Mouse (Mus musculus) adrenal gland, postnatal 10 days (tissue): ENCODE results near the gene Map3k7cl. TPM values are rescaled to one million over a fixed set of nuclear protein-coding genes. Genes with fewer than 3 reads are reported as not detected.

ENCODE experiments used
- DNase-seq: peaks from one replicate; pipeline ENCODE4 v3.0.0; 2021; ENCODE audit warnings: mixed read lengths
- total RNA-seq, 2 experiments: library from RNA; stranded (reverse); gene quantifications; 2 replicates each; pipeline ENCODE4 v1.2.3; 2021

Map3k7cl gene
- total RNA-seq, 2 experiments from 2014 or later, result 4.1 to 5.5 TPM

- peak; percentile 49 for DNase-seq
Observed at GRCm38 (mm10) chr16:87635841-87636240, 82.7 kb downstream of the Map3k7cl start.

DNA sequence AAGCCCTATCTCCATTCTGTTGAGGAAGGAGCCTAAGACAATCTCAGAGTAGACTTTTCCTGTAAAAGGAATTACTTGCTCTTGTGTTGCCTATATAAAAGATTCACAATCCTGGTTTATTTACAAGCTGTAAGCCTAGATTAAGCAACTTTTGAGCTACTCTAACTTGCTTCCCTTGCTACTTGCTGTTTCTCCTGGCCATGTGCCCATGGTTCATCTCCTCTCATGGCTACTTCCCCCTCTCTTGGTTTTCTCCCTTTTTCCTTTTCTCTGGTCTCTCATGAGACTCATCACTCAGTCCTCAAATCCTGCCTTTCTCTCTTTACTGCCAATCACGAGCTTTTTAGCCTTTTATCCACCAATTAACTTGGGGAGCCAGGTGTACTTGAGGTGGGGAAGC, 85.0 kb downstream of the Map3k7cl start:
- DNase-seq, result no peak

- no peak for DNase-seq
Observed at GRCm38 (mm10) chr16:87642234-87642633, 89.1 kb downstream of the Map3k7cl start.

DNA sequence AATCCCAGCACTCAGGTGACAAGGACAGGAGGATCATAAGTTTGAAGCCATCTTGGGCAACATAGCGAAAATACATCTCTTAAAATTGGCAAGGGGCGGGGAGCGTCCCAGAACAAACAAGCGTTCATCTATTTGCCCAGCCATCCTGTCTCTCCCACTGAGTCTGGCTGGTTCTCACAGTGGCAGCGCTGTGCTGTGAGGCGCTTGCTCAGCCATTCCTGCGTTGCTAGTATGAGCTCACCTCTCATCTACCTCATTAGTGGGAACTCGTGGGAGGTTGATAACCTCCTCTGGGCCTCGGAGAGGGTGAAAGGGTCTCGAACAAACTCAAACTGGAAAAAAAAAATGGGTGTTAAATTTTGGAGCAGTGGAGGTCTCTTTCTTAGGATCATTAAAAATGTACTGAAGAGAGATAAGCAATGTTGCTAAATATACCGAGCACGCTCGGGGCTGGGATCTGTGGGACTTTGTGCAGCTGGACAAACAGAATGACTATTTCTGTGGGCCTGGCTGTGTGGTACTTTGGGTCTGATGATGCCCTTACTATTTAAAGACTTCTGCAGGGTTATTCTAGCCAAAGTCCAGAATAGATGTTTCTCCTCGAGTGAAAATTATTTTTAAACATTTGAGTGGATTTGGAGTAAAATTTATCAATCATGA, 91.1 kb downstream of the Map3k7cl start:
- DNase-seq, result no peak

Other genes with a start within 250 kb of the Map3k7cl start
- 10 to 100 TPM; 21.2 to 24.5 TPM for gene N6amt1, start 199.1 kb upstream of the Map3k7cl start, total RNA-seq
- gene Ltn1, start 120.7 kb upstream of the Map3k7cl start, total RNA-seq, result 10 to 100 TPM; 32.0 to 36.0 TPM
- gene Rwdd2b, start 112.8 kb upstream of the Map3k7cl start, total RNA-seq, result 1 to 10 TPM; 7.6 to 8.1 TPM
- gene Usp16, start 98.6 kb upstream of the Map3k7cl start, total RNA-seq, result 10 to 100 TPM; 55.1 to 60.2 TPM
- gene Cct8, start 57.5 kb upstream of the Map3k7cl start, total RNA-seq, result 100 to 1,000 TPM; 186 to 192 TPM
- gene Bach1, start 145.6 kb downstream of the Map3k7cl start, total RNA-seq, result 10 to 100 TPM; 21.6 to 23.6 TPM